Mouse (Mus musculus): ENCODE data around the gene Clk2. TPM values are rescaled to one million over a fixed set of nuclear protein-coding genes. Genes with fewer than 3 reads are reported as not detected.
"Not testable (repeated sequence)": the region's sequence is repeated elsewhere in the genome, so short reads cannot be mapped to it uniquely, and the experiment has no call there.

The Clk2 gene
- polyA plus RNA-seq, 1 experiment from 2014 or later, result 19.2 TPM

- H3K27ac ChIP-seq, result no peak overlapping the region
- DNase-seq (ENCODE audit: low spot score) (no peak), ATAC-seq (ENCODE audit: low FRiP score) (no peak)
- peaks cover 12% of the 10 kb centered on the region for H3K4me1 ChIP-seq (replicated peaks; ENCODE audit: control insufficient read depth, insufficient read depth, low read length)
- peaks cover 59% of the 10 kb centered on the region for H3K36me3 ChIP-seq (replicated peaks; ENCODE audit: control insufficient read depth, insufficient read depth)
- no peaks in the 10 kb centered on the region for H3K9me3 ChIP-seq (ENCODE audit: control insufficient read depth, low read length)
- no peak overlapping the region for H3K9ac ChIP-seq
- H3K4me2 ChIP-seq (replicated peaks), result no peak overlapping the region
- H3K4me3 ChIP-seq (replicated peaks; ENCODE audit: low read length), result no peak overlapping the region
- 89% methylated on average over 13 of the region's 13 CpGs for WGBS
- no peaks in the 10 kb centered on the region for H3K27me3 ChIP-seq (ENCODE audit: control insufficient read depth, insufficient read depth, low read length)
Observed at GRCm38 (mm10) chr3:89210162-89210561, 45.6 kb downstream of the Clk2 start.

GRCm38 (mm10) chr3:89210731-89211130 is 46.1 kb downstream of the Clk2 start:
- no peaks in the 10 kb centered on the region for H3K27me3 ChIP-seq (ENCODE audit: control insufficient read depth, insufficient read depth, low read length)
- no peak overlapping the region for H3K4me3 ChIP-seq (replicated peaks; ENCODE audit: low read length)
- WGBS, result 81% methylated on average over 7 of the region's 7 CpGs
- H3K36me3 ChIP-seq (replicated peaks; ENCODE audit: control insufficient read depth, insufficient read depth), result peaks cover 54% of the 10 kb centered on the region
- no peaks in the 10 kb centered on the region for H3K9me3 ChIP-seq (ENCODE audit: control insufficient read depth, low read length)
- H3K4me1 ChIP-seq (replicated peaks; ENCODE audit: control insufficient read depth, insufficient read depth, low read length), result peaks cover 18% of the 10 kb centered on the region
- no peak overlapping the region for H3K27ac ChIP-seq
- ATAC-seq (ENCODE audit: low FRiP score) (no peak), DNase-seq (ENCODE audit: low spot score) (no peak)
- H3K4me2 ChIP-seq (replicated peaks), result no peak overlapping the region
- H3K9ac ChIP-seq, result no peak overlapping the region

GRCm38 (mm10) chr3:89213803-89214530 is 49.4 kb downstream of the Clk2 start:
- ATAC-seq (ENCODE audit: low FRiP score) (peak; percentile 86), DNase-seq (ENCODE audit: low spot score) (peak; percentile 94)
- H3K4me3 ChIP-seq (replicated peaks; ENCODE audit: low read length), result peak overlapping the region; percentile 79
- H3K4me1 ChIP-seq (replicated peaks; ENCODE audit: control insufficient read depth, insufficient read depth, low read length), result peaks cover 19% of the 10 kb centered on the region
- H3K27me3 ChIP-seq (ENCODE audit: control insufficient read depth, insufficient read depth, low read length), result no peaks in the 10 kb centered on the region
- peak overlapping the region; percentile 99 for H3K27ac ChIP-seq
- under 1% methylated on average over 63 of the region's 69 CpGs for WGBS
- peak overlapping the region; percentile 82 for H3K9ac ChIP-seq
- peaks cover 22% of the 10 kb centered on the region for H3K36me3 ChIP-seq (replicated peaks; ENCODE audit: control insufficient read depth, insufficient read depth)
- H3K9me3 ChIP-seq (ENCODE audit: control insufficient read depth, low read length), result no peaks in the 10 kb centered on the region
- peak overlapping the region; percentile 87 for H3K4me2 ChIP-seq (replicated peaks)

DNA sequence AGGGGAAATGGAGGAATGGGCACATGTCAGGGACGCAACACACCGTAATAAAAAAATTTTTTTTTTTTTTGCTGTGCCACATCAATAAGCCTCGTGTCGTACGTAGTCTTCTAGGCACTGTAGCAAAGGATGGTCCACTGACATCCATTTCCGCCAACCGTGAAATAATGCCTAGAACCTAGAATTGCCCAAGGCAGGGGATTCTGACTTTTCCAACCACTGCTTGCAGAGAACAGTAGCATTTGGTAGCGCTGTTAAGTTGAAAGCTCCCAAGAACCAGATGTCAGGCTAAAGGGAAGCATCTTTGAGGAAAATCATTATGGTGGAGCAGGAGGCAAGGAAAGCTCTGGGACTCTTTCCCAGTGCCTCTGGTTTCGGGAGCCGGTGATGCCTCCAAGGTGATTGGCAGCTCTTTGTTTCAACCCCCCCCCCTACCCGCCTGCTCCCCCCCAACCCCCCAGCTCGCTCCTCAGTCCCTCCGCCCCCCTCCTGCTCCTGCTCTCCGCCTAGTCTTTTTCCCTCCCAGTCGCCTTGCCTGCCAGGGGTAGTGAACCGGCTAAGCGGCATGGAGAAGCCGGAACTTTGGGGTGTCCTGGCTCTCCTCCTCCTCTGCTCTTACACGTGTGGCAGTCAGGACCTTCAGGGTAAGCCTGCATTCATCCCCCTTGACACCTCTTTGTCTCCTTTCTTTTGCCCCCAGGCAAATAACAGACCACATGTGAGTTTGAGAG is 50.3 kb downstream of the Clk2 start, which contains the start of gene Thbs3:
Gene Thbs3 (plus strand): TSS at position 500 of the 731 bp plus-strand sequence.
- Histone ChIP-seq H3K4me1 (replicated peaks; ENCODE audit: control insufficient read depth, insufficient read depth, low read length) (peaks cover 19% of the 10 kb centered on the region), H3K4me3 (replicated peaks; ENCODE audit: low read length) (peak within 1 kb of the TSS; percentile 79), H3K27ac (peak within 1 kb of the TSS; percentile 99), H3K9me3 (ENCODE audit: control insufficient read depth, low read length) (no peaks in the 10 kb centered on the region), H3K27me3 (ENCODE audit: control insufficient read depth, insufficient read depth, low read length) (no peaks in the 10 kb centered on the region), H3K36me3 (replicated peaks; ENCODE audit: control insufficient read depth, insufficient read depth) (peaks cover 13% of the 10 kb centered on the region; the same call in 1 of the 2 replicates), H3K9ac (peak within 1 kb of the TSS; percentile 82), H3K4me2 (replicated peaks) (peak within 1 kb of the TSS; percentile 87)
- DNase-seq (ENCODE audit: low spot score) (peak; percentile 43), ATAC-seq (ENCODE audit: low FRiP score) (no peak)
- WGBS, result under 1% methylated on average over 15 of the region's 19 CpGs

DNA sequence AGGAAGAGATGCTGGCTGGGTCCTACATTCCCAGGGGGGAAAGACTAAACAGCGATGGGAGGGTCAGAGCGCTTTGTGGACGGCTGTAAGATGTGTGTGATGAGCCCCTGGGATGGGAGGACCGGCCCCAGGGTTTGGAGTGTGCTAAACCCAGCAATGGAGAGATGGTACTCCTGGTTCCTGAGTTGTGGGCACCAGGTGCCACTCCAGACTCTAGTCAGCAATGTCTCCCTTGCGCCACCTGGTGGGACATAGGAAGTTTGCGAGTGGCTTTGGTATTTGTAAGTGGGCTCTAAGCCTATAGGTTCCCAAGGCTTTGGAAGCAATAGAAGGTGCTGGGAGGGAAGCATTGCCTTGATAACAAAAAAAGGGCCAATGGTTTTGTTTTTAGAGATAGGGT is 51.3 kb downstream of the Clk2 start:
- Histone ChIP-seq H3K9me3 (ENCODE audit: control insufficient read depth, low read length) (no peaks in the 10 kb centered on the region), H3K36me3 (replicated peaks; ENCODE audit: control insufficient read depth, insufficient read depth) (0 out of 2 replicates have a peak, but pooled peaks cover 3% of the 10 kb centered on the region), H3K27ac (peak overlapping the region; percentile 99), H3K4me1 (replicated peaks; ENCODE audit: control insufficient read depth, insufficient read depth, low read length) (peaks cover 19% of the 10 kb centered on the region), H3K27me3 (ENCODE audit: control insufficient read depth, insufficient read depth, low read length) (no peaks in the 10 kb centered on the region), H3K4me2 (replicated peaks) (peak overlapping the region; percentile 87), H3K9ac (peak overlapping the region; percentile 82), H3K4me3 (replicated peaks; ENCODE audit: low read length) (peak overlapping the region; percentile 79)
- DNase-seq (ENCODE audit: low spot score) (peak; percentile 94), ATAC-seq (ENCODE audit: low FRiP score) (peak; percentile 40)
- WGBS, result under 1% methylated on average over 6 of the region's 6 CpGs

- not testable (repeated sequence) for H3K27me3 ChIP-seq (ENCODE audit: control insufficient read depth, insufficient read depth, low read length); ATAC-seq (ENCODE audit: low FRiP score); H3K36me3 ChIP-seq (replicated peaks; ENCODE audit: control insufficient read depth, insufficient read depth); H3K4me3 ChIP-seq (replicated peaks; ENCODE audit: low read length); H3K9ac ChIP-seq; DNase-seq (ENCODE audit: low spot score); H3K27ac ChIP-seq; H3K9me3 ChIP-seq (ENCODE audit: control insufficient read depth, low read length)
- Histone ChIP-seq H3K4me2 (replicated peaks) (peak overlapping the region; percentile 87), H3K4me1 (replicated peaks; ENCODE audit: control insufficient read depth, insufficient read depth, low read length) (peaks cover 19% of the 10 kb centered on the region)
- 68% methylated on average over 7 of the region's 7 CpGs for WGBS
Observed at GRCm38 (mm10) chr3:89216407-89216806, 51.8 kb downstream of the Clk2 start.

GRCm38 (mm10) chr3:89218271-89218670 is 53.7 kb downstream of the Clk2 start:
- no peak overlapping the region for H3K27ac ChIP-seq
- H3K9ac ChIP-seq, result no peak overlapping the region
- DNase-seq (ENCODE audit: low spot score) (no peak), ATAC-seq (ENCODE audit: low FRiP score) (no peak)
- no peaks in the 10 kb centered on the region for H3K9me3 ChIP-seq (ENCODE audit: control insufficient read depth, low read length)
- no peak overlapping the region for H3K4me2 ChIP-seq (replicated peaks)
- WGBS, result 86% methylated on average over 1 of the region's 1 CpGs
- peaks cover 9% of the 10 kb centered on the region for H3K4me1 ChIP-seq (replicated peaks; ENCODE audit: control insufficient read depth, insufficient read depth, low read length)
- H3K36me3 ChIP-seq (replicated peaks; ENCODE audit: control insufficient read depth, insufficient read depth), result no peaks in the 10 kb centered on the region; the same call in 1 of the 2 replicates
- no peaks in the 10 kb centered on the region for H3K27me3 ChIP-seq (ENCODE audit: control insufficient read depth, insufficient read depth, low read length)
- no peak overlapping the region for H3K4me3 ChIP-seq (replicated peaks; ENCODE audit: low read length)

DNA sequence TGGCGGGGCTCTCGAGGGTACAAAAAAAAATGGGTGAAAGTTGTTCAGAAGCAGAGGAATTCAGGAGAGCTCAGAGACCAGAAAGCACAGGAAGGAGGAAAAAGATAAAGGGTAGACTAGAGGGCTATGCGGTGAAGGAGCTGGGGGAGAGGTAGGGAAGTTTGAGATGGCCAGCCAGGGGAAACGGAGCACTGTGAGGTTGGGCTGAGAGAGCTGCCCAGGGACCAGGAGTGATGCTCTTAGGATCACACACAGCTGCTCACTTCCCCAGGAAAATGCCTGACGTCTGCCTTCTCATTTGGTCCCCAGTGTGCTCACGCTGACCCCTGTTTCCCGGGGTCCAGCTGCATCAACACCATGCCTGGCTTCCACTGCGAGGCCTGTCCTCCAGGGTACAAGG is 55.0 kb downstream of the Clk2 start:
- Histone ChIP-seq H3K27ac (no peak overlapping the region), H3K27me3 (ENCODE audit: control insufficient read depth, insufficient read depth, low read length) (no peaks in the 10 kb centered on the region), H3K4me1 (replicated peaks; ENCODE audit: control insufficient read depth, insufficient read depth, low read length) (peaks cover 14% of the 10 kb centered on the region), H3K9me3 (ENCODE audit: control insufficient read depth, low read length) (no peaks in the 10 kb centered on the region), H3K9ac (no peak overlapping the region), H3K4me2 (replicated peaks) (no peak overlapping the region), H3K36me3 (replicated peaks; ENCODE audit: control insufficient read depth, insufficient read depth) (no peaks in the 10 kb centered on the region; the same call in 1 of the 2 replicates), H3K4me3 (replicated peaks; ENCODE audit: low read length) (no peak overlapping the region)
- ATAC-seq (ENCODE audit: low FRiP score), result no peak
- WGBS, result 53% methylated on average over 8 of the region's 8 CpGs
- DNase-seq (ENCODE audit: low spot score), result no peak

GRCm38 (mm10) chr3:89221167-89221566 is 56.6 kb downstream of the Clk2 start:
- H3K36me3 ChIP-seq (replicated peaks; ENCODE audit: control insufficient read depth, insufficient read depth), result no peaks in the 10 kb centered on the region; the same call in 1 of the 2 replicates
- no peak overlapping the region for H3K4me3 ChIP-seq (replicated peaks; ENCODE audit: low read length)
- H3K9me3 ChIP-seq (ENCODE audit: control insufficient read depth, low read length), result no peaks in the 10 kb centered on the region
- no peak for DNase-seq (ENCODE audit: low spot score)
- H3K9ac ChIP-seq, result no peak overlapping the region
- WGBS, result 61% methylated on average over 5 of the region's 5 CpGs
- peaks cover 19% of the 10 kb centered on the region for H3K4me1 ChIP-seq (replicated peaks; ENCODE audit: control insufficient read depth, insufficient read depth, low read length)
- H3K27me3 ChIP-seq (ENCODE audit: control insufficient read depth, insufficient read depth, low read length), result no peaks in the 10 kb centered on the region
- no peak overlapping the region for H3K27ac ChIP-seq
- ATAC-seq (ENCODE audit: low FRiP score), result no peak
- H3K4me2 ChIP-seq (replicated peaks), result no peak overlapping the region
